Mouse (Mus musculus) CH12.LX (cell line): ENCODE results near the gene Dnajc1. TPM values are rescaled to one million over a fixed set of nuclear protein-coding genes. Genes with fewer than 3 reads are reported as not detected.

Experiments used
- DNase-seq: peaks from one replicate; pipeline ENCODE4 v3.0.0-alpha.2; 2013; ENCODE audit errors: extremely low read depth
- H3K27ac ChIP-seq: 2 replicates; pipeline ENCODE4 v1.5.1; 2012; ENCODE audit warnings: low read depth, mild to moderate bottlenecking, control low read depth, moderate library complexity; ENCODE audit not compliant: insufficient read depth
- H3K27me3 ChIP-seq: replicated peaks from 2 replicates; pipeline ENCODE3; 2012; ENCODE audit warnings: inconsistent platforms
- H3K36me3 ChIP-seq, 2 experiments: replicated peaks in 1 of 2; 2 replicates each; pipeline versions ENCODE3 to v1.6.1; 2012; ENCODE audit warnings: inconsistent platforms in 1 of 2, low read length in 1 of 2, mild to moderate bottlenecking in 1 of 2, mixed read lengths in 1 of 2, moderate library complexity in 1 of 2; ENCODE audit not compliant: control insufficient read depth in 1 of 2, insufficient read depth in 1 of 2
- H3K4me1 ChIP-seq, 2 experiments: 2 replicates each; pipeline ENCODE4 v1.6.1; 2012; ENCODE audit warnings: inconsistent platforms in 1 of 2, moderate library complexity in 1 of 2; ENCODE audit not compliant: insufficient read depth in 2 of 2, control insufficient read depth in 1 of 2
- H3K4me2 ChIP-seq: 2 replicates; pipeline ENCODE4 v1.6.1; 2012; ENCODE audit warnings: low read depth, mild to moderate bottlenecking, control low read depth; ENCODE audit not compliant: poor library complexity, insufficient read depth, severe bottlenecking
- H3K4me3 ChIP-seq, 3 experiments: fragments of 150-350 bp in 1 of 3; sonication (generic) in 1 of 3; replicated peaks in 1 of 3; 2 replicates each; pipeline versions ENCODE3 to v1.5.1; 2011 to 2012; ENCODE audit warnings: low read depth in 2 of 3, low read length in 2 of 3, mild to moderate bottlenecking in 2 of 3, moderate library complexity in 2 of 3, control low read depth in 1 of 3, improper control_type of control experiment in 1 of 3, inconsistent platforms in 1 of 3, mixed read lengths in 1 of 3; ENCODE audit not compliant: poor library complexity in 1 of 3
- H3K79me2 ChIP-seq: replicated peaks from 2 replicates; pipeline ENCODE4 v1.6.1; 2012; ENCODE audit warnings: mild to moderate bottlenecking, moderate library complexity; ENCODE audit not compliant: control insufficient read depth, poor library complexity, insufficient read depth, severe bottlenecking; ENCODE audit errors: extremely low read depth
- H3K9ac ChIP-seq: 2 replicates; pipeline ENCODE4 v1.6.1; 2012; ENCODE audit warnings: low read depth, mild to moderate bottlenecking, control low read depth, moderate library complexity; ENCODE audit not compliant: insufficient read depth
- H3K9me3 ChIP-seq: replicated peaks from 2 replicates; pipeline ENCODE3; 2012; ENCODE audit warnings: low read length, inconsistent platforms, mixed read lengths
- EP300 ChIP-seq: IDR thresholded peaks from 2 replicates; pipeline ENCODE4 v1.6.1; 2011; ENCODE audit warnings: low read length, improper control_type of control experiment
- ETS1 ChIP-seq: conservative IDR thresholded peaks from 2 replicates; pipeline ENCODE4 v1.6.1; 2012; ENCODE audit warnings: low read depth, mild to moderate bottlenecking, inconsistent platforms, low read length, improper control_type of control experiment, moderate library complexity
- JUN ChIP-seq: IDR thresholded peaks from 2 replicates; pipeline ENCODE4 v1.6.1; 2011; ENCODE audit warnings: low read depth, mild to moderate bottlenecking, low read length, improper control_type of control experiment, moderate library complexity; ENCODE audit not compliant: insufficient read depth
- MEF2A ChIP-seq: IDR thresholded peaks from 2 replicates; pipeline ENCODE4 v1.6.1; 2014; ENCODE audit warnings: low read depth, mild to moderate bottlenecking, inconsistent platforms, low read length, improper control_type of control experiment, borderline replicate concordance
- POLR2A ChIP-seq: IDR thresholded peaks from 2 replicates; pipeline ENCODE4 v1.6.1; 2011; ENCODE audit warnings: low read depth, mild to moderate bottlenecking, improper control_type of control experiment, low read length
- dilution Hi-C: fragments of 300-500 bp; cut with MboI; formaldehyde crosslinking; loops from 2 replicates; pipeline ENCODE4 v1.14.3; 2020; ENCODE audit warnings: low sequenced_read_pairs; ENCODE audit not compliant: extremely low pct_unique_long_range_greater_than_20kb, extremely low pct_ligation_motif_present
- in situ Hi-C: fragments of 300-500 bp; cut with MboI; formaldehyde crosslinking; loops from 3 replicates; pipeline ENCODE4 v1.14.3; 2019; ENCODE audit warnings: low sequenced_read_pairs, low pct_ligation_motif_present, low pct_unique_long_range_greater_than_20kb, mixed read lengths
- polyA plus RNA-seq: library from polyadenylated mRNA; unstranded; fragments of >175 nt; gene quantifications from 2 replicates; pipeline ENCODE4 v1.2.1, GENCODE M21; 2012; ENCODE audit warnings: low read depth; ENCODE audit not compliant: insufficient read length
- total RNA-seq, 2 experiments: library from RNA; depleted of rRNA; stranded (reverse); fragments of 300-350 nt in 1 of 2; fragments of >200 nt in 1 of 2; gene quantifications; 2 replicates each; pipeline ENCODE4 v1.2.3; 2012 to 2014

Dnajc1 gene
- total and polyA plus RNA-seq, 3 experiments: 13.5 to 32.9 (median 17.1) TPM

DNA sequence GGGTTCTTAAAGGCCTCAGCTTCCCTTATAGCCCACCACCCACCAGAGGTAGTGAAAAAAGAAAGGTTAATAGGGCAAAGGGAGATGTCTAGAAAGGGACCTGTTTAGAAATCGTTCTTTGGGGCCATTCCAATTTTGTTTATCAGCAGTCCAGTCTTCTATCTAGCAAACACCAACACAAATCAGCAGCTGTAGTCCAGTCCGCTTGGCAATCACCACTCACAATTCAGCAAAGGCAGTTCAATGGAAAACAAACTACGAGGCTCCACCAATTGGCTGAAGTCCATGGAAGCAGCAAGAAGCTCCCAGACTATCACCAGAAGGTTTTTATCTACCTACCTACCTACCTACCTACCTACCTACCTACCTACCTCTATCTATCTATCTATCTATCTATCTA, 236.5 kb downstream of the Dnajc1 start:
- no peak for DNase-seq
- in situ Hi-C loops (no loop called here), dilution Hi-C loops (no loop called here)
- Histone ChIP-seq H3K9me3 (no peaks in the 10 kb centered on the region), H3K36me3 (peaks cover 15 to 50% of the 10 kb centered on the region in 2 experiments), H3K9ac (no peak overlapping the region), H3K27me3 (no peaks in the 10 kb centered on the region), H3K4me3 (no peak overlapping the region), H3K79me2 (peaks cover 3% of the 10 kb centered on the region; the same call in 1 of the 2 replicates), H3K4me2 (no peak overlapping the region), H3K4me1 (peaks cover 0 to 6% of the 10 kb centered on the region in 2 experiments; a peak in 1 of 4 replicates), H3K27ac (no peak overlapping the region)
- no peak for TF ChIP-seq EP300
- no peak for TF ChIP-seq POLR2A
- no peak for TF ChIP-seq ETS1
- TF ChIP-seq MEF2A: no peak
- TF ChIP-seq JUN: no peak
